Mouse (Mus musculus) midbrain, embryonic 12.5 days (tissue): ENCODE results near the gene Cul4a. TPM values are rescaled to one million over a fixed set of nuclear protein-coding genes. Genes with fewer than 3 reads are reported as not detected.
"Not testable (repeated sequence)": the region's sequence is repeated elsewhere in the genome, so short reads cannot be mapped to it uniquely, and the experiment has no call there.

ENCODE experiments used
- ATAC-seq: fragments of 200-750 bp; cut with Nextera tagmentation; 2 replicates; pipeline ENCODE4 v1.8.0; 2017; ENCODE audit warnings: low read depth, moderate TSS enrichment, moderate library complexity; ENCODE audit not compliant: low FRiP score
- H3K27ac ChIP-seq: fragments of 300-500 bp; sonication (generic); replicated peaks from 2 replicates; pipeline ENCODE4 v1.5.1; 2016; ENCODE audit warnings: mild to moderate bottlenecking
- H3K27me3 ChIP-seq: fragments of 300-500 bp; sonication (generic); 2 replicates; pipeline ENCODE4 v1.6.1; 2016; ENCODE audit warnings: mild to moderate bottlenecking
- H3K36me3 ChIP-seq: fragments of 300-500 bp; sonication (generic); 2 replicates; pipeline ENCODE4 v1.6.1; 2016
- H3K4me1 ChIP-seq: fragments of 300-500 bp; sonication (generic); 2 replicates; pipeline ENCODE4 v1.6.1; 2016
- H3K4me2 ChIP-seq: fragments of 300-500 bp; sonication (generic); replicated peaks from 2 replicates; pipeline ENCODE4 v1.6.1; 2016; ENCODE audit warnings: mild to moderate bottlenecking, moderate library complexity
- H3K4me3 ChIP-seq: fragments of 300-500 bp; sonication (generic); 2 replicates; pipeline ENCODE4 v1.5.1; 2016; ENCODE audit warnings: mild to moderate bottlenecking
- H3K9ac ChIP-seq: fragments of 300-500 bp; sonication (generic); replicated peaks from 2 replicates; pipeline ENCODE4 v1.6.1; 2016; ENCODE audit warnings: mild to moderate bottlenecking, moderate library complexity
- H3K9me3 ChIP-seq: fragments of 300-500 bp; sonication (generic); 2 replicates; pipeline ENCODE4 v1.6.1; 2016; ENCODE audit warnings: mild to moderate bottlenecking
- WGBS: fragments of 180-500 bp; shearing (Covaris S2); methylation state at CpG from one replicate; pipeline ENCODE4 v1.1.7; 2016; 5-methylcytosine and 5-hydroxymethylcytosine counted together
- polyA plus RNA-seq: library from polyadenylated mRNA; unstranded; fragments of >200 nt; fragmentation: Nextera tagmentation; extraction: Ambion mirVana; gene quantifications from 2 replicates; pipeline ENCODE4 v1.2.1, GENCODE M21; 2016

Cul4a gene
- polyA plus RNA-seq = 82.1 and 86.1 TPM in 2 replicates

DNA sequence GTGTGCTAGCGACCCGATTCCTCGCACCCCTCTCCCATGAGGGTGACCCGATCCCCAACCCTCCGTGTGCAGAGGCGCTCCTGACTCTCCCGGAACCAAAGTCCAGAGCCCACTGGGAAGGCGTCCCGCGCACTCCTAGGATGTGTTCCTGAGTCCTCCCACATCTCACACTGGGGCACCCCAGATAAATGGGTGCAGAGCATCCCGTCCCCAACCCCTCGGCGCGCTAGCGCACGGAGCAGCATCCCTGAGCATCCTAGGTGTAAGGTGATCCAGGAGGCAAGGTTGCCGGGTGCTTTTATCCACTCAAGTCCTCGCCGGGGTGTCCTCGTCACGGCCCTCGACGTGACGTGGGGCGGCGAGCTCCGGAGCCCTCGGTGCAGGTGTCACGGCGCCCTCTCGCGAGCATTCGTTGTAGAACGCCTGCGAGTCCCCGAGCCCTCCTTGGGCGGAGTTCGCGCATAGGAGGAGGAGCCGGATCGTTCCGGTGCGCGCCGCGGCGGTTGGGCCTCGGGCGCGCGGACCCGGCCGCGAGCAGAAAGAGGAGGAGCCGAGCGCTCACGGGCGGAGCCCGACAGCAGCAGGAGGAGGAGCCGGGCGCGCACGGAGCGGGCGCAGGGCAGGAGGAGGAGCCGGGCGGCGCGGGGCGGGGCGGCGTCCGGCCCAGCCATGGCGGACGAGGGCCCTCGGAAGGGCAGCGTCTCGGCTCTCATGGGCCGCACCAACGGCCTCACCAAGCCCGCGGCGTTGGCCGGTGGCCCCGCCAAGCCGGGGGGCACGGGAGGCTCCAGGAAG lies at the start of gene Cul4a, which contains the start of gene Pcid2:
TSS of gene Cul4a (plus strand) at position 535 of the 795 bp plus-strand sequence.
TSS of gene Pcid2 (minus strand) at position 373 of the 795 bp plus-strand sequence.
- peak within 1 kb of the TSS; percentile 95 for H3K4me3 ChIP-seq
- H3K4me2 ChIP-seq = peak within 1 kb of the TSS; percentile 99
- H3K9me3 ChIP-seq = no peaks in the 10 kb centered on the region
- H3K27me3 ChIP-seq = no peaks in the 10 kb centered on the region
- peak within 1 kb of the TSS; percentile 97 for H3K9ac ChIP-seq
- H3K36me3 ChIP-seq = no peaks in the 10 kb centered on the region
- ATAC-seq = peak; percentile 94
- under 1% methylated on average over 87 of the region's 87 CpGs for WGBS
- peaks cover 23% of the 10 kb centered on the region for H3K4me1 ChIP-seq
- H3K27ac ChIP-seq = peak within 1 kb of the TSS; percentile 91

DNA sequence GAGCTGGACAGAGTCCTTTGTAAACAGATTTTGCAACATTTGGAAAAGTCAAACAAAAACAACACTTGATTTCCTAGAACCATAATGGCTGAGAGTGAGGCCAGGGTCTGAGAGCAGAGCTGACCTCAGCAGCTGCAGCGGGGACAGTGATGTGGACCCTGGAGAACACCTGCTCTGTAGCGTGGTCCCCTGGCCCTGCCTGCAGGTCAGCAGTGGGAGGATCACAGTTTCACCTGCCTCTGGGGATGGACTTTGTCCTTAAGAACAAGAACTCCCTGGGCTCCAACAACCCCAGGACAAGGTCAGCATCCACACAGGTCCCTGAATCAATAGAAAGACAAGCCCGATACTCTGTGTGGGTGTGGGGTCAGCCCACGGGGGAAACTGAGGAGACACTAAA lies 48.1 kb upstream of the Cul4a start:
- no peak for ATAC-seq
- Histone ChIP-seq H3K27me3 (no peaks in the 10 kb centered on the region), H3K4me2 (no peak overlapping the region), H3K36me3 (no peaks in the 10 kb centered on the region), H3K9me3 (no peaks in the 10 kb centered on the region), H3K4me3 (no peak overlapping the region), H3K4me1 (no peaks in the 10 kb centered on the region), H3K9ac (no peak overlapping the region), H3K27ac (no peak overlapping the region)
- 81% methylated on average over 4 of the region's 4 CpGs for WGBS

DNA sequence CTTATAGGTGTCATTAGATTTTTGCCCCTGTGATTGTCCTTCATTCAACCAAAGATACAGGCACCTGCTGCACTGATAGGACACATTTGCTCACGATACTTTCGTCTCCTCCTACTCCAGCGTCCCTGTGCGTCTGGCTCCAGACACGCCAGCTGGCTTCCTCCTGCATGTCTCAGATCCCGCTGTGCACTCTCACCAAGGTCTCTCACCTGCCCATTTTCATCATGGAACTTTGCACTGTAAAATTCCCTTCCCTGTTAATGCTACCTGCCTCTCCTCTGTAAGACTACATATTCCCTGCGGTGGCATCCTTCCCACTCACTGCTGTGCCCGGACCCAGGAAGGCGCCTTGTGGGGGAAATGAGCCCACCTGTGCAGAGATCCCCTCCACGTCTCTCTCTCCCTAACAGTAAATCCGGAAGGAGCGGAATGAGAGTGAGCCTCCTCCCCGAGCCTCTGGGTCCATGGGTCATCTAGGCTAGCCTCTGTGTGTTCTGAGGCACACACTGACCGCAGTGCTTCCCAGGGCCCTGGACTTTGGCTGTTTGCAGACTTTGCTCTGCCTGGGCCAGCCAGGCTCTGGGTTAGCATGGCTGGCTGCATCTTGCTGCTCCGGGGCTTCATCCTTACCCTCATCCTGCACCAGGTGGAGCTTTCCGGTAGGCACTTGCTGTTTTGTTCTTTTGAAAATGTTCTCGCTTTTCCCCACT lies 44.8 kb upstream of the Cul4a start, which contains the start of gene Proz:
TSS of gene Proz (plus strand) at position 474 of the 710 bp plus-strand sequence.
- 80% methylated on average over 17 of the region's 17 CpGs for WGBS
- no peak within 1 kb of the TSS for H3K9ac ChIP-seq
- no peak within 1 kb of the TSS for H3K4me2 ChIP-seq
- H3K36me3 ChIP-seq = no peaks in the 10 kb centered on the region
- H3K4me1 ChIP-seq = no peaks in the 10 kb centered on the region
- no peaks in the 10 kb centered on the region for H3K9me3 ChIP-seq
- ATAC-seq = no peak
- H3K27ac ChIP-seq = no peak within 1 kb of the TSS
- no peak within 1 kb of the TSS for H3K4me3 ChIP-seq
- no peaks in the 10 kb centered on the region for H3K27me3 ChIP-seq

DNA sequence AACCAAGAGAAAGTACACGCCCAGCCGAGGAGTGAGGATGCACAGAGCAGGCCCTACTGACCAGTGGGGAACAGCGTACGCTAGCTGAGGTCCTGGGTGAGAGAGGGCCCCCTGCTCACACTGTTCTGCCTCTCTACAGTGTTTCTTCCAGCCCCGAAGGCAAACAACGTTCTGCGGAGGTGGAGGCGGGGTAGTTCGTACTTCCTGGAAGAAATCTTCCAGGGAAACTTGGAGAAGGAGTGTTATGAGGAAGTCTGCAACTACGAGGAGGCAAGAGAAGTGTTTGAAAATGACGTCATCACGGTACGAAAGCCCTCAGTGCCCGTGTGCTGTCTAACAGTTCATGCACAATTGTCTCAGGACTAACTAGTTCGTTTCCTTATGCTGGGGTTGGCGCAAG lies 42.3 kb upstream of the Cul4a start:
- H3K9me3 ChIP-seq = no peaks in the 10 kb centered on the region
- H3K4me2 ChIP-seq = no peak overlapping the region
- no peak overlapping the region for H3K4me3 ChIP-seq
- no peak overlapping the region for H3K27ac ChIP-seq
- no peaks in the 10 kb centered on the region for H3K36me3 ChIP-seq
- H3K4me1 ChIP-seq = no peaks in the 10 kb centered on the region
- no peaks in the 10 kb centered on the region for H3K27me3 ChIP-seq
- H3K9ac ChIP-seq = no peak overlapping the region
- ATAC-seq = no peak
- 82% methylated on average over 16 of the region's 16 CpGs for WGBS

DNA sequence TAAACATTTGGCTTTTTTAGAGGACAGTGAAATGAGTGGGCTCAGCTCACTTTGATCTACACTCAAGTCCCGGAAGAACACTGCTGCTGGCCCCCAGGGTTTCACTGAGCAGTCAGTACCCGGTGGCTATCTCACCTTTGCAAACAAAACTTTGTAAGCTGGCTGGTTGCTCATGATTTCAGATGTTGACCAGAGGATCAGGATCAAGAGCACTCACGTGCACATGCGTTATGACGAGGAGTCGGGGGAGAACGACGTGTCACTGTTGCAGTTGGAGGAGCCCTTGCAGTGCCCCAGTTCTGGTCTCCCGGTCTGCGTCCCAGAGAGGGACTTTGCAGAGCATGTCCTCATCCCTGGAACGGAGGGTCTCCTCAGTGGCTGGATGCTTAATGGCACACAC lies 32.2 kb upstream of the Cul4a start:
- Histone ChIP-seq H3K4me3 (no peak overlapping the region), H3K36me3 (peaks cover 58% of the 10 kb centered on the region), H3K4me1 (no peaks in the 10 kb centered on the region), H3K9ac (no peak overlapping the region), H3K27me3 (no peaks in the 10 kb centered on the region), H3K4me2 (no peak overlapping the region), H3K27ac (no peak overlapping the region), H3K9me3 (no peaks in the 10 kb centered on the region)
- 95% methylated on average over 11 of the region's 11 CpGs for WGBS
- ATAC-seq = no peak

DNA sequence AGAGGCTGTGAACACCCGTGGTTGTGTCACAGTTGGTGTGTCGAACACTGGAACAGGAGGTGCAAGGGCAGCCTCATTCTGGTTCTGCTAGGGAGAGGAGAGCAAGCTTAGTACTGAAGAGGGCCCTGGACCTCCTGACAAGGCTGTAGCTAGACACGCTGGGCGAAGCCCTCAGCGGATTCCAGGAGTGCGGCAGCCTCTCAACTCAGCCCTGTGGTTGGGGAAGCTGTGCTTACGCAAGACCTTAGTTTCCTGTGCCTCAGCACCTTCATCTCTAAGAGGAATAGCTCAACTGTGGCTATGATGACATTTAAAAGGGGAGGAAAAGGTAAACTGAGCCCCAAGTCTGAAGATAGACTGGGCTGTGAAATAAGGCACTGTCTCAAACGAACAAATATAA lies 30.4 kb upstream of the Cul4a start:
- peaks cover 76% of the 10 kb centered on the region for H3K36me3 ChIP-seq
- H3K9me3 ChIP-seq = no peaks in the 10 kb centered on the region
- no peaks in the 10 kb centered on the region for H3K4me1 ChIP-seq
- no peak overlapping the region for H3K4me3 ChIP-seq
- H3K9ac ChIP-seq = no peak overlapping the region
- no peaks in the 10 kb centered on the region for H3K27me3 ChIP-seq
- H3K4me2 ChIP-seq = no peak overlapping the region
- H3K27ac ChIP-seq = no peak overlapping the region
- no peak for ATAC-seq
- WGBS = 92% methylated on average over 8 of the region's 8 CpGs

DNA sequence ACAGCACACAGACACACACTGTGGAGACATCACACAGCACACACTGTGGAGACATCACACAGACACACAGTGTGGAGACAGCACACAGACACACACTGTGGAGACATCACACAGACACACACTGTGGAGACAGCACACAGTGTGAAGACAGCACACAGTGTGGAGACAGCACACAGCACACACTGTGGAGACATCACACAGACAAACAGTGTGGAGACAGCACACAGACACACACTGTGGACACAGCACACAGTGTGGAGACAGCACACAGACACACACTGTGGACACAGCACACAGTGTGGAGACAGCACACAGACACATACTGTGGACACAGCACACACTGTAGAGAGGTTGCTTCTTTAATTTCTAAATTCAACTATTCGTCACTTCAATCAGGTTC lies 29.8 kb upstream of the Cul4a start:
- H3K9me3 ChIP-seq, H3K4me2 ChIP-seq, ATAC-seq, H3K9ac ChIP-seq, H3K4me1 ChIP-seq, H3K27ac ChIP-seq, H3K4me3 ChIP-seq, H3K27me3 ChIP-seq: not testable (repeated sequence)
- H3K36me3 ChIP-seq = peaks cover 81% of the 10 kb centered on the region
- 95% methylated on average over 1 of the region's 1 CpGs for WGBS

DNA sequence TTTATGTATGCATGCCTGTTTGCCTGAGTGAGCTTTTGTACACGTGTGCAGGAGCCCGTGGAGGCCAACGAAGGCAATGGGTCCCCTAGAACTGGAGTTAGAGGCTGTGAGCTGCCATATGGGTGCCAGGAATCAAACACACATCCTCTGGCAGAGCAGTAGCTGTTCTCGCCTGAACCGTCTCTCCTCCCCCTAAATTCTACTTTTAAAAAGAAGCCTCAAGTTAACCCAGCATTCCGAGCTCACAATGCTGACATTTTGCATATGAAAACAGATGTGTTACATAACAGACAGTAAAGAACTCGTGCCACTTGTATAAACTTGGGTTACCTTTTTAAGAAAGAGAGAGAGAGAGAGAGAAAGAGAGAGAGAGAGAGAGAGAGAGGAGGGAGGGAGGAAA lies 27.9 kb upstream of the Cul4a start:
- no peak overlapping the region for H3K9ac ChIP-seq
- H3K4me3 ChIP-seq = no peak overlapping the region
- no peaks in the 10 kb centered on the region for H3K9me3 ChIP-seq
- H3K27me3 ChIP-seq = no peaks in the 10 kb centered on the region
- no peaks in the 10 kb centered on the region for H3K4me1 ChIP-seq
- peaks cover 100% of the 10 kb centered on the region for H3K36me3 ChIP-seq
- H3K4me2 ChIP-seq = no peak overlapping the region
- ATAC-seq = no peak
- H3K27ac ChIP-seq = no peak overlapping the region
- WGBS = 94% methylated on average over 7 of the region's 7 CpGs

DNA sequence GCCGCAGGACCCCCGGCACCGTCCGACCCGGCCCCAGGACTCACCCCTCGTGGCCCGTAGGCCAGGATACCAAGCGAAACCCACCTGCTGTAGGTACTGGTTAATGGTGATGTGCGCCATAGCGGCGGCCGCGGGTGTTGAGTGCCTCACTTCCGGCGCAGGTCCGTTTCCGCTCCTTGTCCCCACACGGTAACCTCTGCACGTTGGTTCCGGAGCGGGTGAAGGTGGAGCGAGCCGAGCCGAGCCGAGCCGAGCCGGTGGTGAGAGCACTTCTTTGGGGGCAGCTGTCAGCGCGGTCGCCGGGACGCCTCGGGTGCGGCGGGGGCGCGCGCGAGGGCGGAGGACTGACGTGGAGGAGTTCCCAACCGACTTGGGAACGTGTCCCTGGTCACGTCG lies 732 bp upstream of the Cul4a start:
- Histone ChIP-seq H3K9ac (peak overlapping the region; percentile 97), H3K36me3 (peaks cover 3% of the 10 kb centered on the region; the same call in 1 of the 2 replicates), H3K9me3 (no peaks in the 10 kb centered on the region), H3K27ac (peak overlapping the region; percentile 91), H3K4me3 (peak overlapping the region; percentile 95), H3K4me2 (peak overlapping the region; percentile 99), H3K4me1 (peaks cover 23% of the 10 kb centered on the region), H3K27me3 (no peaks in the 10 kb centered on the region)
- peak; percentile 59 for ATAC-seq
- WGBS = under 1% methylated on average over 45 of the region's 45 CpGs

DNA sequence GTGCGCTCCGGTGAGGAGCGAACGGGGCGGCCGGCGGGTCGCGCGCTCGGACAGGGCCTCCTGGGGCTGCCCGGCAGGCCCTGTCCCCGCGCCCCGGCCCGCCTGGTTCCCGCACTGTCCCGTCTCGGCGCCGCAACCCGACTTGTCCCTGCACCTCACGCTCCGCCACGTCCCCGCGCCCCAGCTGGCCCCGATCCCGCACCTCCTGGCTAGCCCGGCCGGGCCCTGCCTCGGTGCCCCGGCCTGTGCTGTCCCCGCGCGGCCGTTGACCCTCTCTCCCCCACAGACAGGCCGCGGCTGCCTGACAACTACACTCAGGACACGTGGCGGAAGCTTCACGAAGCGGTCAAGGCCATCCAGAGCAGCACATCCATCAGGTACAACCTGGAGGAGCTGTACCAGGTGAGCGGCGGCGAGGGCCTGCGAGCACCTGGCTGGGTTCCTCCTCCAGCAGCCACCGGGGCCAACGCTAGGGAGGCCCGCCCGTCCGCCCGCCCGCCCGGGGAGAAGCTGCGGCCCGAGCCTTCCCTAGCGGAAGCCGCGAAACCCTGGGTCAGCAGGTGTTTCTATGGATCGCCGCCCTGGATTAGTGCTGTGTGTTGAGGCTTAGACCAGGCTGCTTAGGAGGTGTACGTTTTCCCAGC lies 609 bp downstream of the Cul4a start:
- Histone ChIP-seq H3K27me3 (no peaks in the 10 kb centered on the region), H3K4me2 (peak overlapping the region; percentile 99), H3K4me3 (peak overlapping the region; percentile 95), H3K36me3 (no peaks in the 10 kb centered on the region), H3K9me3 (no peaks in the 10 kb centered on the region), H3K9ac (peak overlapping the region; percentile 97), H3K4me1 (peaks cover 23% of the 10 kb centered on the region), H3K27ac (peak overlapping the region; percentile 91)
- ATAC-seq = peak; percentile 75
- WGBS = under 1% methylated on average over 61 of the region's 63 CpGs

DNA sequence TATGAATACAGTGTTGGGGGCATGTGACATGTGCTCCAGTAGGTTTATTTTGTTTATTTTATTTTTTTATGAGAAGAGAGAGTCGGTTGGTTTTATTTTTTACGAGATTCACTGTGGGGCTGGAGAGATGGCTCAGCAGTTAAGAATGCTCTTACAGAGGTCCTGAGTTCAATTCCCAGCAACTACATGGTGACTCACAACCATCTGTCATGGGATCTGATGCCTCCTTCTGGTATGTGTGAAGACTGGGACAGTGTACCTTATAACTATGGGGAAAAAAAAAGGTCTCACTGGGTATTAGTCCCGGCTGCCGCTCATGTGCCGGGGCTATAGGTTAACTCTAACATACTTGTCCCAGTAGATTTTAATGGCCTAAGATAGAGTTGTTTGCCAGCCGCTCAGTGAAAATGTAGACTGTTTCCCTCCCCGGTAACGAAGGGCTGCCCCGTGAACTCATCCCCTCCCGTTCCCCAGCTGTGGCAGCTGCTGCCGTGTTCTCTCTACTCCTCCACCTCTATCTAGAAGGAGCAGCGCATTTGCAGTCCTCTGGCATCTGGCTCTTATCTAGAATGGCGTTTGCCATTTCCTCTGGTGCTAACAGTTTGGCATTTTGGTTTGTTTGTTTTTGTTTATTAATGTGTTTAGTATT lies 2.7 kb downstream of the Cul4a start:
- Histone ChIP-seq H3K4me2 (no peak overlapping the region), H3K9me3 (no peaks in the 10 kb centered on the region), H3K4me1 (peaks cover 23% of the 10 kb centered on the region), H3K4me3 (no peak overlapping the region), H3K9ac (no peak overlapping the region), H3K36me3 (no peaks in the 10 kb centered on the region), H3K27ac (no peak overlapping the region), H3K27me3 (no peaks in the 10 kb centered on the region)
- 91% methylated on average over 13 of the region's 13 CpGs for WGBS
- no peak for ATAC-seq
